Mouse (Mus musculus) hindbrain, embryonic 16.5 days (tissue): ENCODE measurements at regions not wholly inside any gene's neighbourhood (a gene's known extent, or its start where the extent isn't known, plus 50 kb on each side); places are given as distances from the start of the nearest gene placed in this dataset.

Source experiments
- ATAC-seq: fragments of 200-750 bp; cut with Nextera tagmentation; 2 replicates; pipeline ENCODE4 v1.8.0; 2017; ENCODE audit warnings: moderate TSS enrichment, moderate library complexity
- H3K27ac ChIP-seq: fragments of 300-500 bp; sonication (generic); 2 replicates; pipeline ENCODE4 v1.5.1; 2014; ENCODE audit warnings: low read depth, mild to moderate bottlenecking, control low read depth, low read length, moderate library complexity
- H3K27me3 ChIP-seq: fragments of 300-500 bp; sonication (generic); replicated peaks from 2 replicates; pipeline ENCODE4 v1.6.1; 2014; ENCODE audit warnings: low read length; ENCODE audit not compliant: control insufficient read depth, insufficient read depth
- H3K36me3 ChIP-seq: fragments of 300-500 bp; sonication (generic); 2 replicates; pipeline ENCODE4 v1.6.1; 2014; ENCODE audit warnings: mild to moderate bottlenecking, low read length, moderate library complexity, mixed read lengths; ENCODE audit not compliant: control insufficient read depth, insufficient read depth
- H3K4me1 ChIP-seq: fragments of 300-500 bp; sonication (generic); 2 replicates; pipeline ENCODE4 v1.6.1; 2014; ENCODE audit warnings: low read depth, low read length; ENCODE audit not compliant: control insufficient read depth, insufficient read depth
- H3K4me2 ChIP-seq: fragments of 300-500 bp; sonication (generic); 2 replicates; pipeline ENCODE4 v1.6.1; 2014; ENCODE audit warnings: mild to moderate bottlenecking, low read length, control low read depth, moderate library complexity
- H3K4me3 ChIP-seq: fragments of 300-500 bp; sonication (generic); 2 replicates; pipeline ENCODE4 v1.5.1; 2014; ENCODE audit warnings: mild to moderate bottlenecking, low read length, control low read depth, moderate library complexity
- H3K9ac ChIP-seq: fragments of 300-500 bp; sonication (generic); 2 replicates; pipeline ENCODE4 v1.6.1; 2014; ENCODE audit warnings: low read depth, mild to moderate bottlenecking, control low read depth, low read length, moderate library complexity
- H3K9me3 ChIP-seq: fragments of 300-500 bp; sonication (generic); 2 replicates; pipeline ENCODE4 v1.6.1; 2014; ENCODE audit warnings: mild to moderate bottlenecking, low read length, moderate library complexity; ENCODE audit not compliant: control insufficient read depth
- WGBS: fragments of 180-500 bp; shearing (Covaris S2); extraction: QIAGEN DNeasy Blood & Tissue Kit; methylation state at CpG from one replicate; pipeline ENCODE4 v1.1.7; 2014; 5-methylcytosine and 5-hydroxymethylcytosine counted together

GRCm38 (mm10) chr13:82066674-82067270 lies 283.9 kb downstream of the Cetn3 start:
- H3K27ac ChIP-seq, result no peak overlapping the region
- WGBS, result 95% methylated on average over 3 of the region's 3 CpGs
- H3K36me3 ChIP-seq, result no peaks in the 10 kb centered on the region
- H3K27me3 ChIP-seq, result no peaks in the 10 kb centered on the region
- no peaks in the 10 kb centered on the region for H3K9me3 ChIP-seq
- no peak overlapping the region for H3K4me2 ChIP-seq
- no peak overlapping the region for H3K4me3 ChIP-seq
- no peaks in the 10 kb centered on the region for H3K4me1 ChIP-seq
- ATAC-seq, result no peak
- H3K9ac ChIP-seq, result no peak overlapping the region

- no peak overlapping the region for H3K9ac ChIP-seq
- H3K4me2 ChIP-seq, result no peak overlapping the region
- no peaks in the 10 kb centered on the region for H3K4me1 ChIP-seq
- 86% methylated on average over 1 of the region's 1 CpGs for WGBS
- ATAC-seq, result no peak
- no peaks in the 10 kb centered on the region for H3K9me3 ChIP-seq
- no peaks in the 10 kb centered on the region for H3K27me3 ChIP-seq
- H3K36me3 ChIP-seq, result no peaks in the 10 kb centered on the region
- no peak overlapping the region for H3K27ac ChIP-seq
- H3K4me3 ChIP-seq, result no peak overlapping the region
Measured at GRCm38 (mm10) chr13:82072449-82072848, 289.6 kb downstream of the Cetn3 start.

- no peak overlapping the region for H3K4me2 ChIP-seq
- no peak overlapping the region for H3K27ac ChIP-seq
- H3K9ac ChIP-seq, result no peak overlapping the region
- no peaks in the 10 kb centered on the region for H3K4me1 ChIP-seq
- ATAC-seq, result no peak
- no peaks in the 10 kb centered on the region for H3K27me3 ChIP-seq
- no peak overlapping the region for H3K4me3 ChIP-seq
- no peaks in the 10 kb centered on the region for H3K36me3 ChIP-seq
- no peaks in the 10 kb centered on the region for H3K9me3 ChIP-seq
Measured at GRCm38 (mm10) chr13:82073343-82073742, 290.5 kb downstream of the Cetn3 start.

GRCm38 (mm10) chr13:82081375-82081774 lies 298.5 kb downstream of the Cetn3 start:
- Histone ChIP-seq H3K36me3 (no peaks in the 10 kb centered on the region), H3K4me2 (no peak overlapping the region), H3K27ac (no peak overlapping the region), H3K4me1 (no peaks in the 10 kb centered on the region), H3K9ac (no peak overlapping the region), H3K9me3 (no peaks in the 10 kb centered on the region), H3K27me3 (no peaks in the 10 kb centered on the region), H3K4me3 (no peak overlapping the region)
- no peak for ATAC-seq
- 97% methylated on average over 2 of the region's 2 CpGs for WGBS

GRCm38 (mm10) chr13:82087635-82088034 lies 304.8 kb downstream of the Cetn3 start:
- no peak for ATAC-seq
- WGBS, result 80% methylated on average over 3 of the region's 3 CpGs
- Histone ChIP-seq H3K27ac (no peak overlapping the region), H3K9ac (no peak overlapping the region), H3K4me1 (no peaks in the 10 kb centered on the region), H3K4me3 (no peak overlapping the region), H3K27me3 (no peaks in the 10 kb centered on the region), H3K36me3 (no peaks in the 10 kb centered on the region), H3K9me3 (no peaks in the 10 kb centered on the region), H3K4me2 (no peak overlapping the region)

- H3K27me3 ChIP-seq, result no peaks in the 10 kb centered on the region
- H3K4me1 ChIP-seq, result no peaks in the 10 kb centered on the region
- WGBS, result 84% methylated on average over 5 of the region's 5 CpGs
- H3K9ac ChIP-seq, result no peak overlapping the region
- H3K4me3 ChIP-seq, result no peak overlapping the region
- ATAC-seq, result no peak
- H3K9me3 ChIP-seq, result no peaks in the 10 kb centered on the region
- no peak overlapping the region for H3K27ac ChIP-seq
- H3K4me2 ChIP-seq, result no peak overlapping the region
- H3K36me3 ChIP-seq, result no peaks in the 10 kb centered on the region
Measured at GRCm38 (mm10) chr13:82092186-82092585, 309.3 kb downstream of the Cetn3 start.

- WGBS, result 57% methylated on average over 2 of the region's 2 CpGs
- no peak overlapping the region for H3K9ac ChIP-seq
- no peak overlapping the region for H3K4me2 ChIP-seq
- peak; percentile 52; the same call in 1 of the 2 replicates for ATAC-seq
- H3K36me3 ChIP-seq, result no peaks in the 10 kb centered on the region
- H3K27ac ChIP-seq, result no peak overlapping the region
- H3K4me1 ChIP-seq, result no peaks in the 10 kb centered on the region
- H3K27me3 ChIP-seq, result no peaks in the 10 kb centered on the region
- H3K4me3 ChIP-seq, result no peak overlapping the region
- H3K9me3 ChIP-seq, result no peaks in the 10 kb centered on the region
Measured at GRCm38 (mm10) chr13:82106032-82106431, 323.2 kb downstream of the Cetn3 start.

GRCm38 (mm10) chr13:82129777-82130735 lies 347.2 kb downstream of the Cetn3 start:
- 0 out of 2 replicates have a peak, but pooled peaks have one; percentile 58 for ATAC-seq
- WGBS, result 32% methylated on average over 7 of the region's 7 CpGs
- Histone ChIP-seq H3K36me3 (no peaks in the 10 kb centered on the region), H3K4me1 (no peaks in the 10 kb centered on the region), H3K27me3 (no peaks in the 10 kb centered on the region), H3K27ac (no peak overlapping the region), H3K9ac (no peak overlapping the region), H3K4me2 (no peak overlapping the region), H3K9me3 (no peaks in the 10 kb centered on the region), H3K4me3 (no peak overlapping the region)
